Mouse (Mus musculus): Measurements from ENCODE around the gene Galnt18.

- TF ChIP-seq CTCF (IDR thresholded peaks at IDR 0.05; ENCODE audit: borderline replicate concordance, extremely low read depth, insufficient read depth, insufficient read length) (no peak), POLR2A (IDR thresholded peaks at IDR 0.05; ENCODE audit: borderline replicate concordance, extremely low read depth, insufficient read depth, insufficient read length, poor library complexity, severe bottlenecking) (no peak)
These were observed 67.0 kb downstream of the Galnt18 start for GRCm38 (mm10) chr7:111712797-111713196.
